Mouse (Mus musculus) right cerebral cortex, adult 18-20 months (tissue): ENCODE results near the gene Kirrel3.

Experiments used
- DNase-seq: peaks from one replicate; pipeline ENCODE4 v3.0.0; 2022; ENCODE audit warnings: mixed read lengths

The Kirrel3 gene

DNA sequence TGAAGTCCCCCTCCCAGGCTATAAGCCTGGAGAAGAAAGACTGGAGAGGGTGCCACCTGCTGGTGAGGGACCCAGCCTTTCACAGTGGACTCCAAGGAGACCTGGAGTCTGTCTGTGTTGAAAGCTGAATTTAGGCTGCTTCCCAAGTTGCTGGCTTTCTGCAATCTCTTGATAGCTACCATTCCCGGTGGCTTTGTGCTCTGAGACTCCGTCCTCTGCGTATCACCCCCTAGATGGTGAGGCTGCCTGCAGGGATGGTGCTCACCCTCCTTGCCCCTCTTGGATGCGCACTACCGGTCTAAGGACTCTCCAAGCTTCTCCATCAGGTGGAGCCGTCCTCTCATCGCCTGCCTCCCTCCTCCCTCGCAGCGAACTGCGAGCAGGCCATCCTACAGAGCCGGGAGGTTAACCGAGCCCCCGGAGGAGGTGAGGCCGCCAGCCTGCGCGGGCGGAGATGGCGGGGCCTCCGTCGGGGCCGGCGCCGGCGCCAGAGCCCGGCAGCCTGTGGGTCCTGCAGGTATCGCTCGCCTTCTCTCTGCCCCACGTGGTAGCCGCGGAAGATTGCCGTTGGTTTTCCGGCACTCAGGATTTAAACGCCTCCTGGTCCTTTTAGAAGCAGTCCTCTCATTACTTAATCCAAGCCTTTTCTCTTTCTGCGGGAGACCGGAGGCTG, at the start of gene Kirrel3:
Kirrel3 (plus strand) TSS at position 136 of the 673 bp plus-strand sequence.
- peak; percentile 77 for DNase-seq

DNA sequence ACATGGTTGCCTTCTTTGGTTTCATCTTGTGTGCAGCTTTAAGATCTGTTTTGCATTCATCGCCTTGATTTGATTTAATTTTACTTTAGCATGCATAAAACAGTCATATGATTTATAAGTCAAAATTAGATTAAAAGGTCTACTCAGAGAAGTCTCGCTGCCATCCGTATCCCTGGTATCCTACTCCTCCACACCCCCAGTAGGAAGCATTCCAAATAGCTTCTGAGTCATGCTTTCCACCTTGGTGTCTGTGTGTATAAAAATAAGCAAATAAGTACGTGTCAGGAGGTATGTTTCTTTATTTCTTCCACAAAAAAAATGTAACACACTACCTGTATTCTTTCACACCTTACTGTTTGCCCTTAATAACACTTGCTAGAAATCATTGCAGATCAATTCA, 45.0 kb upstream of the Kirrel3 start:
- DNase-seq = no peak

DNA sequence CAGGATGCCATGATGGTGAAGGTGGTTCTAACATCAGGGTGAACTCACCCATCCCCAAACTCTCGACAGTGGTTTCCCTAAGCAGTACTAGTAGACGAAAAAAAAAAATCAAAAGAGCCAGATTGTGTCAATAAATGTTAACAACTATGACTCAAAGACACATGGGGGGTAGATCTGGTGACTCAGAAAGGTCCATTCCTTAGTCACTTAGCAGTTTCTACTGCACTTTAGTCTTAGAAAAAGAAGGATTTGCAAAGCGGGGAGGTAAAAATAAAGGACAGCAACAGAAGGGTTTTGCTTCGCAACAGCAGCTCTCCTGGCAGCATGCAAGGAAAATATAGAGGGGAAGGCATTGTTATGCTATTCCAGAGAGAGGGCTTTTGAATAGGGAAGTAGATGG, 41.7 kb upstream of the Kirrel3 start:
- DNase-seq = peak; percentile 34

DNA sequence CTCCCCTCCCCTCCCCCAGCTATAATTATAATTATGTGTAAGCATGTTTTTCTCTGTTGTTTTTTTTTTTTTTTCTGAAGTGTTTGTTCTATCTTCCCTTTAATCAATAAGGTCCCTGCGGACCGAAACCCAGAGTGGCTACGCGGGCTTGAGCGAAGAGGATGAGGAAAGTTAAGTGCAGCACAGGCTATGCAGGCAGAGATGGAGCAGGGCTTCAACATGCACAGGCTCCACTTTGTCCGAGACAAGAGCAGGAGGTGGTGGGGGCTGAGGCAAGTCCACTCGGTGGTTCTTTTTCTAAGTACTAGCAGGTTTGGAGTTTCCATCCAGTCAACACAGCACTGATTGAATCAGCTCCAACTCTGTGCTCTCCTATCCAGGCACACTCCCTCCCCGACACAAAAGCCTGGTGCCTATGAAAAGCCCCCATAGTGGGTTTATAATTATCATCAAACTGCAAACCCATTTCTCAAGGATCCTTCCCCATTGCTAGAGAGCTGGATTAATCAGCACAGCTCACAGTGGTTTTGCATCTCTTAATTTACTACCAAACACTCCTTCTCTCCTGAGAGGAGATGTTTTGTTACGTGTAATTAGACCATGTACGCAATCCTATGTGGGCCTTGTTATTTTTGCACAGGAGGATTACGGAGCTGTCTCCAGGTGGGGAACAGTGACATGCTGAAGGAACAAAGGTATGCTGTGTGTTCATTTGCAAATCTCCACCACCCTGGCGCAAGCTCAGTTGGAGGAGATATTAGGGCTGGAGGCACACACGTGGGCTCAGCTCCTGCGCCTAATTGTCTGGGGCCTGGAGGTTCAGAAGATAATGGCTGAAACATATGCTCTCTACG, 39.0 kb upstream of the Kirrel3 start:
- DNase-seq = no peak

DNA sequence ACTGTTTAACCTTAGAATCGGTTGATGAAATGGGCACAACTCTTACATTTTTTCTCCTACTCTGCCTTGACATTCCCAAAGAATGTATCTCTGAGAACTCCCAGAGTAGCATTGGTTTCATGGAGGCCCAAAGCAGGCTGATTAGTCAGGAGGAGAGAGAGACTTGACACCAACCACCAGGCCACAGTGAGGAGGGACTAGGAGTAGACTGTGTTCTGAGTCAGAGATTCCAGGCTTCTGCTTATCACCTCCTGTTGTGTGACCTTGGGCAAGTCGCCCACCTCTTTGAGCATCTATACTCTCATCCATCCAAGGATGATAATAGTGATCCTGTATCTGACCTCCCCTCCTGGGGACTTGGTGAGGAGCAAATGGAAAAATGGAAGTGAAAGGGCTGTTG, 38.0 kb upstream of the Kirrel3 start:
- no peak for DNase-seq

DNA sequence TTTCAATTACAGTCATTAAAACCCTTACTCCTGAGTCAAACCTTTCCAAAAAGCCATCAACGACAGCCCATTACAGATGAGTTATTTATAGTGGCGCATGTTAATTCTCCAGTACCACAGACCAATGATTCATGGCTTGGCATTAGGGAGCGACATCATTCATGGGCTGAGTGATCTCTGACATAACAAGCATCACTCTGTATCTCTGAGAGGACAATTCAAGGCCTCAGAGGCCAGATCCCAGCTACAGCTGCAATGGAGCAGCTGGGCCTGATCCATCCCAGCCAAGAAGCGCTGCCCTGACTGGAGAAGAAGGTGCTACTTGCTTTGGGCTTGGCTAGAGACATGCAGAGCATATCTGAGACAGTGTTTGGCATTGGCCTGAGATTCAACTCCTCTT, 37.2 kb upstream of the Kirrel3 start:
- DNase-seq = no peak

DNA sequence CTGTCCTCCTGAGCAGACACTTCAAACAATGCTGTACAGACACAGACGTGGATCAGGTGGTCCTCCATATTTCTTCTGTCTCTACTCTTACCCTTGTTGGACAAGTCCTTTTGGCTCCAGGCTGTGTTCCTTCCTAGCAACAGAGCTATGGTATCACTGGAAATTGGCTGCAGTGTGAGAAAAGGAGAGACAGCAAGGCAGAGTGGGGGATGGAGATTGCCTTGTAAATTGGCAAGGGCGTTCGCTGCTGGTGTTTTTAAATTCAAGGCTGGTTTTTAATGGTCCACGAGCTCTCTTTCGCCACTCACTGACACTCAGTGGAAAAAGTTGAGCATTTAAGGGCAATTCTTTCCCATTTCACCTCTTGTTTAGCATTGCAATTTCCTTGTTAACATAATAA, 27.5 kb upstream of the Kirrel3 start:
- no peak for DNase-seq

DNA sequence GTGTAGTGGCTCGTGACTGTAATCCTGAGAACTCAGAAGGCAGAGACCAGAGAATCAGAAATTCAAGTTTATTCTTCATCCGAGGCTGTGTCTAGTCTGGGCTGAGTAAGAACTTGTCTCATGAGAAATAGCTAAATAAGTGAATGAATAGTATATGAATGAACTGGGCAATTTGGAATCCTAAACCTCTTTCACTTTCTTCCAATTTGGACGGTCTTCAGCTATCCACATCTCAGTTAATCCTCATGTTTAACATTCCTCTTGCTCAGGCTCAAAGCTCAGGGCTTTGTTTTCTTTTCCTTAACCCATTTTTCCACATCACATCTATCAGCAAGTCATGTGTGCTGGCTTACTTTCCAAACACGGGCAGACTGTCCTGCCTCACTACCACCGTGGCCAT, 25.7 kb upstream of the Kirrel3 start:
- DNase-seq = no peak

DNA sequence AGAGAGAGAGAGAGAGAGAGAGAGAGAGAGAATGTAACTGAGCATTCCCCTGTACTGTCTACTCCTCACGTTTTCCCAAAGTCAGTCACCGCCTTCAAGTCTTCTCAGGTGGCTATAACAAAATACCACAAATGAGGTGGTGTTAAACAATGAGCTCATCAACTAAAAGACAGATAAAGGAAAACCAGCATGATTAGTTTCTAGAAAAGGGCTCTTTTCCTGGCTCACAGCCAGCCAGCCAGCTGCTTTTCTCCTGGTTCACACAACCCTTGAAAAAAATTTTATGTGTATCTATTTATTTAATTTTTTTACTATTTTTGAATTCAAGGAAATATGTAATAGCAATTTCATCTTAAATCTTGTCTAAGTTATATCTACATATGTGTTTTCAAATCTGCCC, 22.0 kb upstream of the Kirrel3 start:
- no peak for DNase-seq

DNA sequence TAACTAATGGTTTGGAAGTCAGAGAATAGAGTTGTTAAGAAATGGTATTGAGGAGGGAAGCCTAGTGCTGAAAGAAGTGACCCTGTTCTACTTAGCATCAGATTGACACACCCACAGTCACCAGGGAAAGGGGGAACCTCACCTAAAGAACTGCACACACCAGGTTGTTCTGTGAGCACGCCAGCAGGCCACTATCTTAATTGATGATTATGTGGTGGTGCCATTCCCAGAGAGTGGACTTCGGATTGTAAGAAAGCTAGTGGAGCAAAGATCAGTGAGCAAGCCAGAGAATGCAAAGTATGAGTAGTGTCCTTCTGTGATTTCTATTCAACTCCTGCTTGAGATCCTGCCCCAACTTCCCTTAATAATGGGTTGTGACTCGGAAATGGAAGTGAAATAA, 19.6 kb upstream of the Kirrel3 start:
- DNase-seq = no peak

DNA sequence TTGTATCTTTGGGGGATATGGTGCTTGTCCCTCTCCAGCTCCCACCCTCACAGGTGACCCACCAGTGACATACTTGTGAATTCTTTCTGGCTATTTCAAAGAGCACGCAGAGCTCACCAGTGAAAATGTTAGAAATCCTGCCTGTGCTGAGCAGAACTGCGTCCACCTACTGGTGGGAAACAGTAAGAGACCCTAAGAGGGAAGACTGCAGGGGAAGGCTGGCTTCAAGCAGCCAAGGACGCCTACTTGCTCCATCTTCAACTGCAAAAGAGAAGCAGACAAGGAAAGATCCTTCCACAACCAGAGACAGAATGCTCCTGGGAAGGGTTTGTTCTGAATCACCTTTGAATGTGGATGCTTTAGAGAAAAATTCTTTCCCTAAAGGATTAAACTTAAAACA, 16.5 kb upstream of the Kirrel3 start:
- no peak for DNase-seq

DNA sequence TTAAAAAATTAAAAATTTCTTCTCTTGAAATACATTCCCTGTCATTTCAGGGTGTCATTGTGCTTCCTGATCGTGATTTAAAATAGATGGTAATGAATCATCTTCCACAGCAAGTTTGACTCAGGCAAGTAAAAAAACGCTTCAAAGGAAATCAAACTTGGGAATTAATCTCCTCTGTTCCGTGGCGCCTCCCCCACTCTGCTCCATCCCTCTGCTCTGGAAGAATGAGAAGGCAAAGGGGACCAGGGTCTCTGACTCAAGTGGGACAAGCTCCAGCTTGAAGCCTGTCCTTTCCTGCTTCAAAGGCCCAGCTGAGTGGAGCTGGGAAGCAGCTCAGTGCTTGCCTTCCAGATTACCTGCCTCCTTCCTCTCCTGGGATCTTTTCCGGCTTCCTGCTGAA, 9.5 kb upstream of the Kirrel3 start:
- DNase-seq = no peak

DNA sequence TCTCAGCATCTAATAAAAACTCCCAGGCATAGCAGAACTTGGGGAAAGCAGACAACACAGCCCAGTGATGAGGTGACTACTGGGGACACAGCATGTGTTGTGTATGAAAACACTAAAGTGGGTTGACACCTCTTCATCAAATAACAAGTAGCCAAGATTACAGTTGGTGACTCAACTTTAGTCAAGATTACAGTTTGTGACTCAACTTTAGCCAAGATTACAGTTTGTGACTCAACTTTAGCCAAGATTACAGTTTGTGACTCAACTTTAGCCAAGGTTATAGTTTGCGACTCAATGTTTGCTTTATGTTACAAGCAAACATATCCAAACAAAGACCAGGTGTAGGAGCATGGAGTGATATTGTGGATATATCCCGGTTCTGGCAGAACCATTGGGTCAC, 7.2 kb upstream of the Kirrel3 start:
- DNase-seq = no peak

DNA sequence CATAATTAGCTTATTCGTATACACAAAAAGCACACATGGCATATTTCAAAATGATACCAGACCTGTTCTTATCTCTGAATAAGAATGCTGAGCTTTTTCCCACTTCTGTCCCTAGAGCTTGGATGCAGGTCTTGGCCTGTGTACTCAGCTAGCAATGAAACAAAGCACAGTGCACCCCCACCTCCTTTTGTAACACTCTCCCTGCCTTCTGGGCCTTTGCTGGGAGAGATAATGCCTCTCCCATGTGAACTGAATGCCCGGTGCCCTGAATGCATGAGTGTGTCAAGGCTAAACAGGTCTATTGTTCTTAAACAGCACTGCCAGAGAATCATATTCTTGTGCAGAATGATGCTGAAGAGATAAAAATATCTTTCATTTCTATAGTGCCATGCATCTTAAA, 2.5 kb upstream of the Kirrel3 start:
- DNase-seq = no peak

DNA sequence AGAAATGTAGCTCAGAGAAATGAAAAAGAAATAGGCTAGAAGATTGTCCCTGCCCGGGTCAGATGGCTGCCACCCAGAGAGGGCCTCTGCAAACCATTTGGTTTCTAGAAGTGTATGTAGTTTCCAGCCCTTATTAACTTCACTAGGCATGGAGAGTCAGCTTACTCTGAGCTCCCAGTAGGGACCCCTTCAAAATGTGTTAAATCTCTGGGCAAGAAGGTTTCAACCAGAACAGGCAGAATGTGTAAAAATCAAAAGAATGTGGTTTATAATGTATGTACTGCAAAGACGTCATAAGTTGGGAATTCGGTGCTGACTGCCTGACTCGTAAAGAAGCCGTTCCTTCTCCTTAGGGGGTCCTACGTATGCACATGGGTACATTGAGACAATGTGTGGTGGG, 1.0 kb upstream of the Kirrel3 start:
- DNase-seq = no peak

DNA sequence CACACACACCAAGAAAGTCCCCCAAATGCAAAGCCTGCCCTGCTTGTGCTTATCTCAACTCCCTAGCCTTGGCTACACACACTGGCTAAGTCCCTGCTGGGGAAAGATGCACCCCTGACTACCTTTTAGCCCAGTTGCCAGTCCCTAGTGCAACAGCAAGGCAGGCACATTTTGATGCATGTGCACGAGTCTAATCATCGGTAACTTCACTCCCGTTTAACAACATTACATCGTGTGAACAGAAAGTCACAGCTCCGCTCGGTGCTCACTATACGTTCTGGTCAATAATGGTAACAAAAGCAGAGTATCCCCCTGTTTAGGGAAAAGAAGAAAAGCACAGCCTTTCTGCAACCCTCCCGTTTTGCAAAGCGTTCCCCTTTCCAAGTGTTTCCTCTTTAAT, 2.6 kb downstream of the Kirrel3 start:
- DNase-seq = no peak

DNA sequence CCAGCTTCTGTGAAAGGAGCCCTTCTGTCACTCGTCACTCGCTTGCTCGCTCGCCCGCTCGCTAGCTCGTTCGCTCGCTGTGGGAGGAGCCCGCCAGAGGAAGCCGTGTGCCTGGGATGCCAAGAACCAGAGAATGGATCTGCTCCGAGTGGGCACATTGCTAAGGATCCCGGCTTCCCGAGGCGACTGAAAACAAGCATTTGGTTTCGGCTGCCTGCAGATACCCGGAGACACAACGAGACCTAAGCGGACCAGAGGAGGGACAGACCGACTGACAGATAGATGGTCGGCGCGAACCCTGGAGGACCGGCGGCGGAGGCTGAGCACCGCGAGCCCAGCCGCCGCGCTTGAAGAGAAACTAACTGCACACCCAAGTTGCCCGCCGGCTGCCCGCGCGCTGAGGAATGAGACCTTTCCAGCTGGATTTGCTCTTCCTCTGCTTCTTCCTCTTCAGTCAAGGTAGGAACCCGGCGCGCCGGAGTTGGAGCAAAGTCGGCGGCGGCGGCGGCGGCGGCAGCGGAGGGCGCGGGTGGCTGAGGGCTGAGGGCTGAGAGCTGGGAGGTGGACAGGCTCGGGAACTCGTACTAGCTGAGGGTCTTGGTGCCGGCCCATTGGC, 3.1 kb downstream of the Kirrel3 start:
- peak; percentile 83 for DNase-seq

DNA sequence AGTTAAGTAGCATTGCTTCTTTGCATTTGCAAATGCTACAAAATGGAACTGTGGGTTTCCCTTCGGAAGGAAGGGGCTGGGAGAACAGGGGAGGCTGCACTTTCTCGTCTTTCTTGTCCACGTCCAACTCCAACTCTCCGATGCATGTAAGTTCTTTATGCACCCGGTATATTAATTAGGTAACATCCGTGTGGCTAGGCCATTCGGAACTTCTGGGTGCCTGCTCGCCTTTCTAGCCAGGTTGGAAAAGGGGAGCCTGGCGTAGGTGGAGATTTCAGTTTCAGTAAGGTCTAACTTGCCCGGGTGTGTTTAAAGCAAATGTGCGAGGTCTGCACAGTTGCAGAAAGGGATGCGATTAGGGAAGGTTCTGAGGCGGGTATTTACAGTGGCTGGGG, 3.6 kb downstream of the Kirrel3 start:
- DNase-seq = no peak

DNA sequence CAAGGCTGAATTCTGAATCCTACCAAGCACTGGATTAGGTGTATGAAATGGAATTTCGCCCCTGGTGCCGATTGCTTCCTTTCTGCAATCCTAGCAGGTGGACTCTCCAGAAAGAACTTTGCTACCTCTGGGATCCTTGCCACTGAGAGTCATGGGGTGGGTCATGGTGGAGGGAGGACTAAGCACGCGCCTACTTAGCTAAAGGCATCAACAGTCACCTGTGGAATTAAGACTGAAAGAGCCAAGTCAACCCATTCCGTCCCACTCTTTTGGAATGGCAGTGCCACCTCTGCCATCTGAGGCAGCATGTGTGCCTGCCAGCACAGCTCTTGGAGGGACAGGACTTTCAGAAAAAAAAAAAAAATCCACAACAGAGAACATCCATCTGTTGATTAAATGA, 4.1 kb downstream of the Kirrel3 start:
- no peak for DNase-seq

DNA sequence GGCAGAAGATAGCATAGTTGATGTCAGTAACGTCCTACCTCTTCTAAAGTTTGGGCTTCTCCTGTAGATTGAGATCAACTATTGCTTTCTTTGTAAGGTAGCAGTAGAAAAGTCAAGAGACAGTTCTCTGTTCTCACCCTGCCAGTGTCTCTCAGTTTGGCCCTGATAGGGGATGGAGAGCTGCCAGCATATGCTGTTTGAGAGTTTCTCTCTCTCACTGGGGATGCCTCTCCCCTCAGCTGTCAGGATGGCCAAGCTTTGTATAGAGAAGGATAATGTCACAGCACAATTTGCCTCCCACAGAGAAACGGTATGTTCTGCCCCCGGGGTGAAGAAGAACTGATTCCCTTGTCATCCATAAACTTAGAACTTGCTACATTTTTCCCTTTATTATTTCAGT, 6.4 kb downstream of the Kirrel3 start:
- DNase-seq = no peak

DNA sequence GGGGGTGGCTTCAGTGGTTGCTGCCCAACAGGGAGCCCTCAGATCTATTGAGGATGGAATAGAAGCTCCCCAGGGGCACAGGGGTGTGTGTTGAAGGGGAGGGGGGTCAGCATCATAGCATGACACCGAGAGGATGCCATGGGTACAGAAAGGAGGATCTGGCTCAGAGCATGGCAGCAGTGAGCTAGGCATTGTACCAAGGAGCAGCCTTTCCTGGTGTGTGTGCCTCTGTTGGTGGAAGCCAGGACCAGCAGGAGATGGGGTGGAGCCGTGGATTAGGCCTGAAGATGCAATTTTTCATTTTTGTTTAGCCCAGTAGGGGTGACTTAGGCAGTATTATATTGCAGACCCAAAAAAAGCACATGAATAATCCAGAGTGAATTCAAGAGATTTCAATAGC, 7.9 kb downstream of the Kirrel3 start:
- no peak for DNase-seq

DNA sequence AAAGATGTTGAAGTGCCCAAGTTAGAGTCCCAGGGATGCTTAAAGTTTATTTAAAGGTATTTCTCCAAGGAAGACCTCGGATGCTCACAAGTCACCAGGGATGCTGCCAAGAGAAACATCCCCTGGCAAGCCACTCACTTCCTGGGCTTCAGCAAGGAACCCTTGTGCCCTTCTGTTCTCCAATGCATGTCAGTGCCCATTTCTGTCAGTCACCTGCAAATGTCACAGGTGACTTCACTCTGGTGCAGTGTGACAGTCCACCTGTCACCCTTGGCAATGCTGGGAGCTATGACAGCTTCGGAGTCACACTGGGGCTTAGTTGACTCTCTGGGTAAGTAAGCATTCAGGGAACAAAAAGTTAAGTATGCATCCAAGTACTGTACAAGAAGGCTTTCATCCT, 12.4 kb downstream of the Kirrel3 start:
- DNase-seq = no peak

DNA sequence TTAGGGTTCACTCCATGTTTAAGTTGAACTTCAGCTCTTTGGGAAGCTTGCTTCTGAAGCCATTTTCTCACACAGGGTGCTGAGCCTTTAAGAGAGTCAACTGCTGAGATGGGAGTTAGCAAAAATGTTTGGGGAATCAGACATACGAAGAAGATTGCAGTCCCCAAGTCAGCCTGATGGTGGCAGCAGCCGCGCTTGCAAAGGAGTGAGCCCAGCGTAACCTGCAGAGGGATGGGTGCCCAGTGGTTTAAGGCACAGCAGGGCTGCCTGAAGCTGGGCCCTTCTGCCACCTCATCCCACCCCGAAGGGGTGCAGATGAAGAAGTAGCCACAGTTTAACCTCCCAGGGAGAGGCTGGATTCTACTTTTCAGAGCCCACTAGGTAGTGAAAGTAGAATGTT, 13.0 kb downstream of the Kirrel3 start:
- DNase-seq = peak; percentile 85

DNA sequence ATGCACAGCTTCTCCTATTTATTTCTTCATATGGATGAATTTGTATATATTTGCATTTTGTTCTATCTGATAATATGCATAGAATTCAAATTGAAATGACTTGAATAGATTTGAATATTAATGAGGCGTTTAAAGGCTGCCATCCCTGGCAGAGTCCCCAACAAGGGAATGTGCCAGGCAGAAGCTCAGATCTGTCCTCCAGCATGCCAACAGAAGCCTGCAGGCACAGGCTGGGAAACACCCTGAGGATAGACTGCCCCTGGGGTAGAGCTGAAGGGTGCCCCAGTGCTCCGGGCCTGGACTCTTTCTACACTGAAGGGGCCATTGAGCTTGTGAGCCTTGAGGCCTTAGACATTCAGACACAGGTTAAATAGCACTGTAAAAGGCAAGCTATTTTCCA, 21.5 kb downstream of the Kirrel3 start:
- no peak for DNase-seq
